14 mouse cellular contexts compared by ENCODE assay signal in the genomic region with DNA sequence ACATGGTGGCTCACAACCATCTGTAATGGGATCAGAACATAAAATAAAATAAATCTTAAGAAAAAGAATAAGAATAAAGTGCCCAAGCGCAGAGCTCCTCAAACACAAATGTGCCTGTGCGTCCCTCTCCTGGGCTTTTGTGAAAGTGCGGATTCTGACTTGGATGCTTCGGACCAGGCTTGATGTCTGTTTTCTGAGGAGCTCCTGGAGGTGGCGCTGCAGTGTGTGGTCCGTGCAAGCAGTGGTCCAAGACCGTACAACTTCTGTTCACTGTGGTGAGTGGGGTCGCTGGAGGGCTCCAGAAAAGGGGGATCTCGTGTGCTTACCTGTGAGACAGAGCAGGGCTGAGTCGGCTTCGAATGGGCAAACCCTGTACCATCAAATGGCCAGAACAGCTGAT. TPM values are rescaled to one million over a fixed set of nuclear protein-coding genes. Genes with fewer than 3 reads are reported as not detected.
DNase-seq lines count a peak whose midpoint lies in the region; ATAC-seq and TF ChIP-seq lines count a peak whose summit lies in the region.
"Had no signal": no experiment of that assay in that cellular context is flagged by ENCODE, and none has a peak within 500 bp of the region (broad histone marks: within the 10 kb centered on the region; RNA-seq: fewer than 3 reads in every experiment).

No protein-coding gene starts in this region.

- no peak overlapping the region for H3K4me2 ChIP-seq in forebrain, embryonic 14.5 days (ENCODE audit: low read length)
- no peak overlapping the region for H3K4me2 ChIP-seq in forebrain, embryonic 15.5 days (replicated peaks)
- no peak overlapping the region for H3K4me2 ChIP-seq in liver, embryonic 11.5 days
- H3K4me2 ChIP-seq: heart, embryonic 12.5 days; limb, embryonic 15.5 days had no signal

- H3K36me3 ChIP-seq in forebrain, embryonic 14.5 days (ENCODE audit: control insufficient read depth, insufficient read depth, low read length), result no peaks in the 10 kb centered on the region
- H3K36me3 ChIP-seq in forebrain, embryonic 15.5 days, result no peaks in the 10 kb centered on the region
- H3K36me3 ChIP-seq in liver, adult 2 months (ENCODE audit: control insufficient read depth, insufficient read depth, low read length), result no peaks in the 10 kb centered on the region
- no peaks in the 10 kb centered on the region for H3K36me3 ChIP-seq in liver, embryonic 11.5 days (ENCODE audit: control insufficient read depth, insufficient read depth, low read length)
- H3K36me3 ChIP-seq: limb, embryonic 15.5 days had no signal

- H3K4me3 ChIP-seq in forebrain, embryonic 14.5 days (ENCODE audit: low read depth, low read length), result no peak overlapping the region
- H3K4me3 ChIP-seq in forebrain, embryonic 15.5 days, result no peak overlapping the region
- H3K4me3 ChIP-seq in liver, adult 2 months (ENCODE audit: insufficient read depth, low read depth, low read length), result no peak overlapping the region
- H3K4me3 ChIP-seq in liver, embryonic 11.5 days (ENCODE audit: low read depth, low read length), result no peak overlapping the region
- H3K4me3 ChIP-seq: heart, embryonic 12.5 days; limb, embryonic 15.5 days had no signal

- H3K27me3 ChIP-seq in forebrain, embryonic 14.5 days (replicated peaks; ENCODE audit: control insufficient read depth, insufficient read depth, low read length), result no peaks in the 10 kb centered on the region
- H3K27me3 ChIP-seq in forebrain, embryonic 15.5 days, result no peaks in the 10 kb centered on the region
- no peaks in the 10 kb centered on the region for H3K27me3 ChIP-seq in liver, adult 2 months (ENCODE audit: control insufficient read depth, insufficient read depth, low read length)
- no peaks in the 10 kb centered on the region for H3K27me3 ChIP-seq in liver, embryonic 11.5 days (replicated peaks; ENCODE audit: control insufficient read depth, insufficient read depth, low read length)
- H3K27me3 ChIP-seq: CH12.LX; heart, embryonic 12.5 days; limb, embryonic 15.5 days had no signal

- TF ChIP-seq CTCF in liver, adult 2 months (IDR thresholded peaks at IDR 0.05; ENCODE audit: low read depth, low read length), result peak; percentile 47

- no peaks in the 10 kb centered on the region for H3K4me1 ChIP-seq in forebrain, embryonic 14.5 days (ENCODE audit: control insufficient read depth, insufficient read depth, low read length)
- H3K4me1 ChIP-seq in forebrain, embryonic 15.5 days, result no peaks in the 10 kb centered on the region
- H3K4me1 ChIP-seq in liver, adult 2 months (ENCODE audit: control insufficient read depth, insufficient read depth, low read length), result peaks cover 4% of the 10 kb centered on the region; the same call in 1 of the 2 replicates
- H3K4me1 ChIP-seq in liver, embryonic 11.5 days (replicated peaks; ENCODE audit: control insufficient read depth, insufficient read depth, low read length), result no peaks in the 10 kb centered on the region
- H3K4me1 ChIP-seq: limb, embryonic 15.5 days had no signal

- no peaks in the 10 kb centered on the region for H3K79me2 ChIP-seq in liver, adult 2 months (ENCODE audit: control insufficient read depth, insufficient read depth, low read length)

- H3K27ac ChIP-seq in forebrain, embryonic 14.5 days (ENCODE audit: low read depth, low read length), result no peak overlapping the region
- no peak overlapping the region for H3K27ac ChIP-seq in forebrain, embryonic 15.5 days (replicated peaks)
- no peak overlapping the region for H3K27ac ChIP-seq in liver, adult 2 months (replicated peaks; ENCODE audit: insufficient read depth, low read depth, low read length)
- H3K27ac ChIP-seq in liver, embryonic 11.5 days (ENCODE audit: low read depth, low read length), result no peak overlapping the region
- H3K27ac ChIP-seq: limb, embryonic 15.5 days had no signal

- TF ChIP-seq POLR2A in liver, adult 2 months (IDR thresholded peaks at IDR 0.05; ENCODE audit: extremely low read depth, insufficient read depth, low read length), result no peak

- WGBS in forebrain, embryonic 14.5 days, result 30% methylated on average over 11 of the region's 11 CpGs
- WGBS in forebrain, embryonic 15.5 days, result 33% methylated on average over 11 of the region's 11 CpGs
- 55% methylated on average over 11 of the region's 11 CpGs for WGBS in liver, adult 2 months
- 44% methylated on average over 11 of the region's 11 CpGs for WGBS in liver, embryonic 11.5 days

- no peak for ATAC-seq in forebrain, embryonic 14.5 days
- ATAC-seq in forebrain, embryonic 15.5 days (replicated peaks), result no peak
- ATAC-seq in liver, embryonic 11.5 days (replicated peaks; ENCODE audit: low FRiP score), result no peak
- no peak for ATAC-seq in activated CD4-positive, CD25-positive, alpha-beta regulatory T cell, adult 4 months

- no peak overlapping the region for H3K9ac ChIP-seq in forebrain, embryonic 14.5 days (ENCODE audit: low read length)
- H3K9ac ChIP-seq in forebrain, embryonic 15.5 days (replicated peaks), result no peak overlapping the region
- H3K9ac ChIP-seq in liver, adult 2 months (ENCODE audit: low read depth, low read length), result no peak overlapping the region
- H3K9ac ChIP-seq in liver, embryonic 11.5 days (ENCODE audit: low read depth, low read length), result no peak overlapping the region
- H3K9ac ChIP-seq: heart, embryonic 12.5 days; limb, embryonic 15.5 days had no signal

- peak; percentile 10 for DNase-seq in forebrain, embryonic 14.5 days (ENCODE audit: low spot score)
- no peak for DNase-seq in liver, adult 2 months (ENCODE audit: extremely low read depth, low read depth, low spot score)
- DNase-seq in liver, embryonic 11.5 days (ENCODE audit: low spot score), result no peak
- DNase-seq in ES-CJ7 (ENCODE audit: low read depth, low spot score), result peak; percentile 88
- peak; percentile 51 for DNase-seq in embryo, embryonic 10.5 days (ENCODE audit: low spot score)
- no peak for DNase-seq in spleen, postnatal 36 days (ENCODE audit: low spot score in 2 of 2)
- DNase-seq: kidney, postnatal 10 days; thymus, postnatal 36 days had no signal

- H3K9me3 ChIP-seq in forebrain, embryonic 14.5 days (replicated peaks; ENCODE audit: control insufficient read depth, low read length), result no peaks in the 10 kb centered on the region
- no peaks in the 10 kb centered on the region for H3K9me3 ChIP-seq in forebrain, embryonic 15.5 days
- H3K9me3 ChIP-seq in liver, embryonic 11.5 days (ENCODE audit: control insufficient read depth, low read length), result no peaks in the 10 kb centered on the region
- H3K9me3 ChIP-seq: heart, embryonic 12.5 days; limb, embryonic 15.5 days had no signal

RNA-seq across cellular contexts. Expression of a gene that starts 25.9 kb away (rescaled TPM):
- polyA plus RNA-seq in forebrain, embryonic 14.5 days (2014; fragmentation: Nextera tagmentation; extraction: Ambion mirVana), result 0.22 and 0.97 TPM in 2 replicates
- 0.51 and 0.81 TPM in 2 replicates for polyA plus RNA-seq in forebrain, embryonic 15.5 days (2015; fragmentation: Nextera tagmentation; extraction: Ambion mirVana)
- total RNA-seq in liver, adult 2 months (2014; rRNA removed), result not detected in 2 replicates
- polyA plus RNA-seq in liver, adult 2 months (2012; rRNA removed), result not detected in 2 replicates
- not detected in 2 replicates for polyA plus RNA-seq in liver, embryonic 11.5 days (2014; fragmentation: Nextera tagmentation; extraction: Ambion mirVana)
- not detected for polyA plus RNA-seq in activated CD4-positive, CD25-positive, alpha-beta regulatory T cell, adult 4 months (2017; shearing (Covaris generic))
- total RNA-seq: adrenal gland, postnatal 36 days; CH12.LX had no signal
- polyA plus RNA-seq: heart, embryonic 12.5 days; limb, embryonic 15.5 days had no signal

Comparison
In these comparisons a context has a peak if more than half of its experiments do, and no peak if none do; other contexts are left out.
1. DNase-seq: peak in forebrain, embryonic 14.5 days (single experiment), ES-CJ7 (single experiment) and embryo, embryonic 10.5 days (single experiment); none in liver, adult 2 months (single experiment), liver, embryonic 11.5 days (single experiment) and spleen, postnatal 36 days (0 of 2).